Mouse (Mus musculus) intestine, embryonic 16.5 days (tissue): ENCODE measurements around the gene Bnipl. TPM values are rescaled to one million over a fixed set of nuclear protein-coding genes. Genes with fewer than 3 reads are reported as not detected.

Experiments used
- ATAC-seq: fragments of 200-750 bp; cut with Nextera tagmentation; 2 replicates; pipeline ENCODE4 v1.8.0; 2017; ENCODE audit warnings: moderate TSS enrichment, moderate library complexity
- H3K27ac ChIP-seq: fragments of 300-500 bp; sonication (generic); 2 replicates; pipeline ENCODE4 v1.5.1; 2014; ENCODE audit warnings: mild to moderate bottlenecking, low read length
- H3K27me3 ChIP-seq: fragments of 300-500 bp; sonication (generic); replicated peaks from 2 replicates; pipeline ENCODE4 v1.6.1; 2014; ENCODE audit warnings: low read length, control low read depth, mixed read lengths; ENCODE audit not compliant: control insufficient read depth, insufficient read depth
- H3K36me3 ChIP-seq: fragments of 300-500 bp; sonication (generic); 2 replicates; pipeline ENCODE4 v1.6.1; 2014; ENCODE audit warnings: low read length, control low read depth; ENCODE audit not compliant: control insufficient read depth, insufficient read depth
- H3K4me1 ChIP-seq: fragments of 300-500 bp; sonication (generic); 2 replicates; pipeline ENCODE4 v1.6.1; 2014; ENCODE audit warnings: low read length, control low read depth, mixed read lengths; ENCODE audit not compliant: control insufficient read depth, insufficient read depth
- H3K4me2 ChIP-seq: fragments of 300-500 bp; sonication (generic); 2 replicates; pipeline ENCODE4 v1.6.1; 2014; ENCODE audit warnings: low read depth, low read length, control low read depth
- H3K4me3 ChIP-seq: fragments of 300-500 bp; sonication (generic); 2 replicates; pipeline ENCODE4 v1.5.1; 2014; ENCODE audit warnings: mild to moderate bottlenecking, low read length
- H3K9ac ChIP-seq: fragments of 300-500 bp; sonication (generic); 2 replicates; pipeline ENCODE4 v1.6.1; 2014; ENCODE audit warnings: low read depth, low read length
- H3K9me3 ChIP-seq: fragments of 300-500 bp; sonication (generic); 2 replicates; pipeline ENCODE4 v1.6.1; 2016; ENCODE audit warnings: low read length, control low read depth; ENCODE audit not compliant: control insufficient read depth
- WGBS: fragments of 180-500 bp; shearing (Covaris S2); extraction: QIAGEN DNeasy Blood & Tissue Kit; methylation state at CpG from one replicate; pipeline ENCODE4 v1.1.7; 2014; 5-methylcytosine and 5-hydroxymethylcytosine counted together
- polyA plus RNA-seq: library from polyadenylated mRNA; unstranded; fragments of >200 nt; fragmentation: Nextera tagmentation; extraction: Ambion mirVana; gene quantifications from 2 replicates; pipeline ENCODE4 v1.2.1, GENCODE M21; 2015

Bnipl gene
- polyA plus RNA-seq, 1 experiment from 2014 or later: 0.72 TPM

GRCm38 (mm10) chr3:95270766-95271364 is 19.9 kb upstream of the Bnipl start:
- Histone ChIP-seq H3K4me2 (no peak overlapping the region), H3K9me3 (no peaks in the 10 kb centered on the region), H3K36me3 (peaks cover 8% of the 10 kb centered on the region), H3K27ac (no peak overlapping the region), H3K4me1 (no peaks in the 10 kb centered on the region), H3K27me3 (no peaks in the 10 kb centered on the region), H3K9ac (no peak overlapping the region), H3K4me3 (no peak overlapping the region)
- 84% methylated on average over 12 of the region's 12 CpGs for WGBS
- no peak for ATAC-seq

- 89% methylated on average over 5 of the region's 5 CpGs for WGBS
- ATAC-seq: no peak
- no peaks in the 10 kb centered on the region for H3K27me3 ChIP-seq
These were observed 18.8 kb upstream of the Bnipl start for GRCm38 (mm10) chr3:95269789-95270188.

GRCm38 (mm10) chr3:95267855-95268254 is 16.9 kb upstream of the Bnipl start:
- no peaks in the 10 kb centered on the region for H3K4me1 ChIP-seq
- H3K9ac ChIP-seq: no peak overlapping the region
- H3K27ac ChIP-seq: no peak overlapping the region
- peaks cover 8% of the 10 kb centered on the region for H3K36me3 ChIP-seq
- ATAC-seq: no peak
- no peak overlapping the region for H3K4me3 ChIP-seq
- H3K9me3 ChIP-seq: no peaks in the 10 kb centered on the region
- no peaks in the 10 kb centered on the region for H3K27me3 ChIP-seq
- H3K4me2 ChIP-seq: no peak overlapping the region

More at GRCm38 (mm10) chr3:95269789-95270188, 18.8 kb upstream of the Bnipl start:
- H3K9me3 ChIP-seq: no peaks in the 10 kb centered on the region
- no peak overlapping the region for H3K4me3 ChIP-seq
- no peaks in the 10 kb centered on the region for H3K4me1 ChIP-seq
- H3K27ac ChIP-seq: no peak overlapping the region
- H3K4me2 ChIP-seq: no peak overlapping the region
- H3K36me3 ChIP-seq: peaks cover 8% of the 10 kb centered on the region
- H3K9ac ChIP-seq: no peak overlapping the region

GRCm38 (mm10) chr3:95266052-95266451 is 15.1 kb upstream of the Bnipl start:
- H3K27me3 ChIP-seq: no peaks in the 10 kb centered on the region
- H3K4me3 ChIP-seq: no peak overlapping the region
- 96% methylated on average over 3 of the region's 3 CpGs for WGBS
- no peak overlapping the region for H3K4me2 ChIP-seq
- no peaks in the 10 kb centered on the region for H3K9me3 ChIP-seq
- ATAC-seq: no peak
- H3K27ac ChIP-seq: no peak overlapping the region
- no peaks in the 10 kb centered on the region for H3K4me1 ChIP-seq
- peaks cover 12% of the 10 kb centered on the region for H3K36me3 ChIP-seq
- H3K9ac ChIP-seq: no peak overlapping the region

- H3K9me3 ChIP-seq: no peaks in the 10 kb centered on the region
- no peaks in the 10 kb centered on the region for H3K4me1 ChIP-seq
- no peak overlapping the region for H3K9ac ChIP-seq
- no peaks in the 10 kb centered on the region for H3K27me3 ChIP-seq
- no peak overlapping the region for H3K27ac ChIP-seq
- 82% methylated on average over 1 of the region's 1 CpGs for WGBS
- H3K4me2 ChIP-seq: no peak overlapping the region
- ATAC-seq: no peak
- H3K36me3 ChIP-seq: peaks cover 14% of the 10 kb centered on the region
- no peak overlapping the region for H3K4me3 ChIP-seq
These were observed 13.7 kb upstream of the Bnipl start for GRCm38 (mm10) chr3:95264724-95265123.

GRCm38 (mm10) chr3:95263089-95263739 is 12.2 kb upstream of the Bnipl start:
- Histone ChIP-seq H3K36me3 (peaks cover 14% of the 10 kb centered on the region), H3K4me2 (no peak overlapping the region), H3K9ac (no peak overlapping the region), H3K27ac (peak overlapping the region; percentile 28; the same call in 1 of the 2 replicates), H3K27me3 (no peaks in the 10 kb centered on the region), H3K4me3 (no peak overlapping the region), H3K9me3 (no peaks in the 10 kb centered on the region), H3K4me1 (no peaks in the 10 kb centered on the region)
- peak; percentile 89 for ATAC-seq
- 45% methylated on average over 11 of the region's 11 CpGs for WGBS

GRCm38 (mm10) chr3:95261975-95262374 is 11.0 kb upstream of the Bnipl start:
- no peaks in the 10 kb centered on the region for H3K27me3 ChIP-seq
- H3K36me3 ChIP-seq: peaks cover 16% of the 10 kb centered on the region
- WGBS: 97% methylated on average over 4 of the region's 4 CpGs
- no peak overlapping the region for H3K4me2 ChIP-seq
- H3K9ac ChIP-seq: no peak overlapping the region
- H3K9me3 ChIP-seq: no peaks in the 10 kb centered on the region
- ATAC-seq: no peak
- H3K4me1 ChIP-seq: no peaks in the 10 kb centered on the region
- H3K27ac ChIP-seq: no peak overlapping the region
- no peak overlapping the region for H3K4me3 ChIP-seq

- ATAC-seq: no peak
- Histone ChIP-seq H3K27me3 (no peaks in the 10 kb centered on the region), H3K9me3 (no peaks in the 10 kb centered on the region), H3K27ac (no peak overlapping the region), H3K9ac (no peak overlapping the region), H3K4me3 (no peak overlapping the region), H3K4me1 (no peaks in the 10 kb centered on the region), H3K36me3 (peaks cover 11% of the 10 kb centered on the region), H3K4me2 (no peak overlapping the region)
- 84% methylated on average over 5 of the region's 5 CpGs for WGBS
These were observed 5.9 kb upstream of the Bnipl start for GRCm38 (mm10) chr3:95256931-95257330.

- no peak overlapping the region for H3K27ac ChIP-seq
- no peaks in the 10 kb centered on the region for H3K9me3 ChIP-seq
- H3K36me3 ChIP-seq: no peaks in the 10 kb centered on the region; the same call in 1 of the 2 replicates
- WGBS: 80% methylated on average over 5 of the region's 5 CpGs
- ATAC-seq: no peak
- H3K9ac ChIP-seq: no peak overlapping the region
- no peaks in the 10 kb centered on the region for H3K27me3 ChIP-seq
- H3K4me2 ChIP-seq: no peak overlapping the region
- no peak overlapping the region for H3K4me3 ChIP-seq
- H3K4me1 ChIP-seq: peaks cover 4% of the 10 kb centered on the region; the same call in 1 of the 2 replicates
These were observed 632 bp downstream of the Bnipl start for GRCm38 (mm10) chr3:95250361-95250760.
